Mouse (Mus musculus): ENCODE results near the gene Srrm2.

Gene Srrm2

GRCm38 (mm10) chr17:23790269-23791078 is at the start of gene Srrm2:
Gene Srrm2, plus strand, starts transcription at chr17:23790532.
- DNase-seq = peak; percentile 86

GRCm38 (mm10) chr17:23740598-23741021 is 49.7 kb upstream of the Srrm2 start, which contains the start of gene Paqr4:
Gene Paqr4, minus strand, starts transcription at chr17:23740867.
- DNase-seq = no peak

- DNase-seq = no peak
Observed at GRCm38 (mm10) chr17:23741359-23742209, 48.7 kb upstream of the Srrm2 start.

- DNase-seq = no peak
Observed at GRCm38 (mm10) chr17:23742210-23742793, 48.0 kb upstream of the Srrm2 start.

- DNase-seq = no peak
Observed at GRCm38 (mm10) chr17:23742941-23743340, 47.4 kb upstream of the Srrm2 start.

GRCm38 (mm10) chr17:23744076-23744475 is 46.3 kb upstream of the Srrm2 start:
- no peak for DNase-seq

- DNase-seq = no peak
Observed at GRCm38 (mm10) chr17:23744651-23745050, 45.7 kb upstream of the Srrm2 start.

GRCm38 (mm10) chr17:23745301-23746251 is 44.8 kb upstream of the Srrm2 start, which contains the start of gene Kremen2:
Gene Kremen2, minus strand, starts transcription at chr17:23745833.
- peak; percentile 48 for DNase-seq

GRCm38 (mm10) chr17:23746311-23746710 is 44.0 kb upstream of the Srrm2 start:
- DNase-seq = no peak

- no peak for DNase-seq
Observed at GRCm38 (mm10) chr17:23746767-23747166, 43.6 kb upstream of the Srrm2 start.

- DNase-seq = no peak
Observed at GRCm38 (mm10) chr17:23747471-23747870, 42.9 kb upstream of the Srrm2 start.

- DNase-seq = no peak
Observed at GRCm38 (mm10) chr17:23748026-23748425, 42.3 kb upstream of the Srrm2 start.

- peak; percentile 88 for DNase-seq
Observed at GRCm38 (mm10) chr17:23748631-23749391, 41.5 kb upstream of the Srrm2 start.

- no peak for DNase-seq
Observed at GRCm38 (mm10) chr17:23749400-23750191, 40.7 kb upstream of the Srrm2 start.

- DNase-seq = no peak
Observed at GRCm38 (mm10) chr17:23755689-23756088, 34.6 kb upstream of the Srrm2 start.

GRCm38 (mm10) chr17:23757581-23757980 is 32.8 kb upstream of the Srrm2 start:
- DNase-seq = no peak

- no peak for DNase-seq
Observed at GRCm38 (mm10) chr17:23758801-23759200, 31.5 kb upstream of the Srrm2 start.

GRCm38 (mm10) chr17:23760231-23760630 is 30.1 kb upstream of the Srrm2 start:
- DNase-seq = no peak

- DNase-seq = no peak
Observed at GRCm38 (mm10) chr17:23761155-23761554, 29.2 kb upstream of the Srrm2 start.

GRCm38 (mm10) chr17:23762976-23763375 is 27.4 kb upstream of the Srrm2 start:
- no peak for DNase-seq

Data from embryo, embryonic 11 days (tissue).